Mouse (Mus musculus) kidney, postnatal 0 days (tissue): ENCODE results near the gene Sparc. TPM values are rescaled to one million over a fixed set of nuclear protein-coding genes. Genes with fewer than 3 reads are reported as not detected.

ENCODE experiments used
- ATAC-seq: fragments of 200-750 bp; cut with Nextera tagmentation; replicated peaks from 2 replicates; pipeline ENCODE4 v1.8.0; 2017; ENCODE audit warnings: low read depth, moderate number of reproducible peaks, moderate TSS enrichment, moderate library complexity; ENCODE audit not compliant: low FRiP score
- DNase-seq: peaks from one replicate; pipeline ENCODE4 v3.0.0-alpha.2; 2016; ENCODE audit warnings: low spot score
- H3K27ac ChIP-seq: fragments of 300-500 bp; sonication (generic); 2 replicates; pipeline ENCODE4 v1.5.1; 2014; ENCODE audit warnings: mild to moderate bottlenecking
- H3K27me3 ChIP-seq: fragments of 300-500 bp; sonication (generic); 2 replicates; pipeline ENCODE4 v1.6.1; 2014; ENCODE audit warnings: low read length, mixed read lengths; ENCODE audit not compliant: insufficient read depth
- H3K36me3 ChIP-seq: fragments of 300-500 bp; sonication (generic); 2 replicates; pipeline ENCODE4 v1.6.1; 2014; ENCODE audit warnings: low read length, mixed read lengths; ENCODE audit not compliant: insufficient read depth
- H3K4me1 ChIP-seq: fragments of 300-500 bp; sonication (generic); replicated peaks from 2 replicates; pipeline ENCODE4 v1.6.1; 2014; ENCODE audit warnings: antibody characterized with exemption, low read length, mixed read lengths; ENCODE audit not compliant: insufficient read depth
- H3K4me2 ChIP-seq: fragments of 300-500 bp; sonication (generic); 2 replicates; pipeline ENCODE4 v1.6.1; 2014; ENCODE audit warnings: mild to moderate bottlenecking, low read length, moderate library complexity, mixed read lengths
- H3K4me3 ChIP-seq: fragments of 300-500 bp; sonication (generic); replicated peaks from 2 replicates; pipeline ENCODE4 v1.5.1; 2014; ENCODE audit warnings: low read depth, low read length
- H3K9ac ChIP-seq: fragments of 300-500 bp; sonication (generic); 2 replicates; pipeline ENCODE4 v1.6.1; 2014; ENCODE audit warnings: low read depth, low read length
- H3K9me3 ChIP-seq: fragments of 300-500 bp; sonication (generic); replicated peaks from 2 replicates; pipeline ENCODE4 v1.6.1; 2016; ENCODE audit warnings: low read length, inconsistent platforms, mixed read lengths
- CTCF ChIP-seq: IDR thresholded peaks from 2 replicates; pipeline ENCODE4 v1.5.1; 2016; ENCODE audit warnings: antibody characterized with exemption, low read depth, mild to moderate bottlenecking, moderate library complexity
- WGBS: fragments of 180-500 bp; shearing (Covaris S2); extraction: QIAGEN DNeasy Blood & Tissue Kit; methylation state at CpG from one replicate; pipeline ENCODE4 v1.1.7; 2014; 5-methylcytosine and 5-hydroxymethylcytosine counted together
- polyA plus RNA-seq: library from polyadenylated mRNA; unstranded; fragments of >200 nt; fragmentation: Nextera tagmentation; extraction: Ambion mirVana; gene quantifications from 2 replicates; pipeline ENCODE4 v1.2.1, GENCODE M21; 2015

Gene Sparc
- polyA plus RNA-seq, 1 experiment from 2014 or later, result 1,281 TPM

DNA sequence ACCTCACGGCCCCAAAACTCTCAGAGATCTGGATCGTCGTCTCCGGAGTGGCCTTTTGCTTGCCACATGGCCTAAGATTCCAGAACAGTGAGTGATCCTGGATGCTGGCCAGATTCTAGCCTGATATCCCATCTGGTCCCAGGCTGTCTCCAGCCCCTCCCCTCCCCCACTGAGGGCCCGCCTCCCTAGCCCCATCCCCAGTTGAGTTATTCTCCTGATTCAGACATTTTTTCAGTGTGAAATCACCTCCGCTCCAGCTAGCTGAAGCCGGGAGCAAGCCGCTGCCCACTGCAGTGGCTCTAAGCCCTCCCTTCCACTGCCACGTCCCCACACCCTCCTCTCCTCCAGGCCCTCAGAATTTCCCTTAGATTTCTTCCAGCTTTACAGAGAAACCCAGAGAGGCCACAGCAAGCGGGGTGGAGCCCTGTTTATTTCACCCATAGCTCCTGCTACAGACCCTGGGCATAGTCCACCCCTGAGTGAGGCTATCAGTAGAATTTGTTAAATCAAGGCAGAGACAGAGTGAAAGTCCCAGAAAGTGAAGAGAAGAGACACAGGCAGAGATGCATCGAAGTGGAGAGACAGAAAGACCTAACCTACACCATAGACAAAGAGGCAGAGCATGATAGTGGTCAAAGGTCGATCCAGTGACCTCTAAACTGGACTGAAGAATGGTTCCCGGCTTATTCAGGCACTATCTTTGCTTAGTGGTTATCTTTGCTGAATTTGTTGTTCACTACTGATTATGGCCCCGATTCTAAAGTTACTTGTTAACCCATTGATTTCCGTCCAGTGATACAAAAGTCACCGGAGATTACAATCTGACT lies 5.4 kb upstream of the Sparc start:
- H3K36me3 ChIP-seq, result no peaks in the 10 kb centered on the region
- no peaks in the 10 kb centered on the region for H3K27me3 ChIP-seq
- H3K4me1 ChIP-seq, result peaks cover 14% of the 10 kb centered on the region
- H3K4me3 ChIP-seq, result no peak overlapping the region
- H3K9me3 ChIP-seq, result no peaks in the 10 kb centered on the region
- peak overlapping the region; percentile 42; the same call in 1 of the 2 replicates for H3K9ac ChIP-seq
- 29% methylated on average over 16 of the region's 16 CpGs for WGBS
- peak overlapping the region; percentile 93 for H3K27ac ChIP-seq
- TF ChIP-seq CTCF, result no peak
- no peak overlapping the region for H3K4me2 ChIP-seq
- peak; percentile 91 for ATAC-seq
- peak; percentile 97 for DNase-seq

DNA sequence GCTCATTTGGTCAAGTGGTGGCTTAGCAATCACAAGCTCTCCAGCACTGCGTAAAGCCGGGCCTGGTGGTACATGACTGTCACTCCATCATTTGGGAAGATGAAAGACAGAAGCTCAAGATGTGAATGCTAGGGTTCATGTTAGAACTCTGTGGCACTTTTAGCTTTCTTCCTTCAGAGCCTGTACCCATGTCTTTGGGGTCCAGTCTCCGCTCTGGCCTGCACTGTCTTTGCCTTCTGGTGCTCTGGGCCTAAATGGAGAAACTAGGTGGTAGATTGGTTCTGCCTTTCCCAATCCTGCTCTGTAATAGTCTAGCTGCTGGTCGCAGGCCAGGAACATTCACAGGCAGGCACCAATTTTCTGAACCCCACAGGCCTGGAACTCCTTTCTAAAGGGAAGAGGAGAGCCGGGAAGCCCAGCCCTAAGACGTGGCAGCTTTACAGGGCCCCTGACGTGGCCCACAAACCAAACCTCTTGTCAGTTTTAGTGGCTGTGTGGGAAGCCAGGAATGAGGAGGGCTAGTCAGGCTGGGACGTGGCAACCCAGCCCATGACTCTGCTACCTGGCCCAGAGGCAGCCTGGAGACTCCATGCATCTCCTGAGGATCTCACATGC lies 1.9 kb upstream of the Sparc start:
- WGBS, result 69% methylated on average over 8 of the region's 8 CpGs

GRCm38 (mm10) chr11:55423756-55424155 lies 773 bp upstream of the Sparc start:
- no peak for TF ChIP-seq CTCF
- H3K27me3 ChIP-seq, result no peaks in the 10 kb centered on the region
- H3K9ac ChIP-seq, result no peak overlapping the region
- H3K4me3 ChIP-seq, result no peak overlapping the region
- ATAC-seq (no peak), DNase-seq (peak; percentile 35)
- peaks cover 12% of the 10 kb centered on the region for H3K4me1 ChIP-seq
- no peak overlapping the region for H3K27ac ChIP-seq
- H3K9me3 ChIP-seq, result no peaks in the 10 kb centered on the region
- H3K36me3 ChIP-seq, result no peaks in the 10 kb centered on the region
- H3K4me2 ChIP-seq, result no peak overlapping the region
- WGBS, result 21% methylated on average over 4 of the region's 4 CpGs

More for the DNA sequence above, 1.9 kb upstream of the Sparc start:
- Histone ChIP-seq H3K27me3 (no peaks in the 10 kb centered on the region), H3K4me1 (peaks cover 14% of the 10 kb centered on the region), H3K9me3 (no peaks in the 10 kb centered on the region), H3K4me3 (no peak overlapping the region), H3K27ac (no peak overlapping the region), H3K36me3 (no peaks in the 10 kb centered on the region), H3K4me2 (no peak overlapping the region), H3K9ac (0 out of 2 replicates have a peak overlapping the region, but pooled peaks have one; percentile 27)
- DNase-seq (no peak), ATAC-seq (no peak)
- no peak for TF ChIP-seq CTCF

GRCm38 (mm10) chr11:55419678-55420307 lies 3.2 kb downstream of the Sparc start:
- Histone ChIP-seq H3K9ac (peak overlapping the region; percentile 76), H3K9me3 (no peaks in the 10 kb centered on the region), H3K4me1 (peaks cover 19% of the 10 kb centered on the region; the same call in 1 of the 2 replicates), H3K4me3 (peak overlapping the region; percentile 56), H3K27me3 (no peaks in the 10 kb centered on the region), H3K27ac (peak overlapping the region; percentile 94), H3K4me2 (peak overlapping the region; percentile 64), H3K36me3 (no peaks in the 10 kb centered on the region)
- ATAC-seq (peak; percentile 78), DNase-seq (peak; percentile 97)
- 7% methylated on average over 9 of the region's 9 CpGs for WGBS
- peak; percentile 41 for TF ChIP-seq CTCF

GRCm38 (mm10) chr11:55419296-55419677 lies 3.7 kb downstream of the Sparc start:
- 5% methylated on average over 4 of the region's 4 CpGs for WGBS
- Histone ChIP-seq H3K4me1 (peaks cover 18% of the 10 kb centered on the region; the same call in 1 of the 2 replicates), H3K9me3 (no peaks in the 10 kb centered on the region), H3K27ac (peak overlapping the region; percentile 94), H3K4me2 (peak overlapping the region; percentile 64), H3K27me3 (no peaks in the 10 kb centered on the region), H3K36me3 (no peaks in the 10 kb centered on the region), H3K4me3 (peak overlapping the region; percentile 56), H3K9ac (peak overlapping the region; percentile 76)
- ATAC-seq, result no peak; the same call in 1 of the 2 replicates
- DNase-seq, result peak; percentile 37
- TF ChIP-seq CTCF, result no peak

DNA sequence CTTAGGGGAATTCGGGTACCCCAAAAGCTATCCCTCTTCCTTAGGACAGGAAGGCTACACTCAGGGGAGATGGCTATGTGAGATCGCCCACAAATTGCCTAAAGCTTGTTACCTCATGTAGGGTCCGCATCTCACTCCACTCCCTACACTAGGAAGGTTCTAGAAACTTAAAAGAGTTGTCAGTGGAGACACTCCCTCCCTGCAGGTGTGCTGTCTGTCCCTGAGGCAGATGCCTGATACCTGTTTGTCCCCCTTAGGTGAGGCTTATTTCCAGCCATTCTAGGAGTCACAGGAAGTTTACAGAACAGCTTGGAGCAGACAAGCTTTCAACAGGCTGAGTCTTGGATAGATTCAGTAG lies 4.3 kb downstream of the Sparc start:
- Histone ChIP-seq H3K27ac (peak overlapping the region; percentile 94), H3K4me2 (peak overlapping the region; percentile 64), H3K36me3 (no peaks in the 10 kb centered on the region), H3K9me3 (no peaks in the 10 kb centered on the region), H3K4me3 (peak overlapping the region; percentile 56), H3K27me3 (no peaks in the 10 kb centered on the region), H3K4me1 (peaks cover 16% of the 10 kb centered on the region; the same call in 1 of the 2 replicates), H3K9ac (peak overlapping the region; percentile 76)
- 3% methylated on average over 3 of the region's 3 CpGs for WGBS
- ATAC-seq, result no peak
- TF ChIP-seq CTCF, result no peak
- DNase-seq, result no peak
